Mouse (Mus musculus) adrenal gland, postnatal 10 days (tissue): ENCODE measurements around the gene Wdr83os. TPM values are rescaled to one million over a fixed set of nuclear protein-coding genes. Genes with fewer than 3 reads are reported as not detected.
"Not testable (repeated sequence)": the region's sequence is repeated elsewhere in the genome, so short reads cannot be mapped to it uniquely, and the experiment has no call there.

Source experiments
- DNase-seq: peaks from one replicate; pipeline ENCODE4 v3.0.0; 2021; ENCODE audit warnings: mixed read lengths
- microRNA-seq: library from miRNA; unstranded; fragments of <30 nt; microRNA quantifications from one replicate; pipeline ENCODE4 v1.2.0, GENCODE M21; 2021
- total RNA-seq, 2 experiments: library from RNA; stranded (reverse); gene quantifications; 2 replicates each; pipeline ENCODE4 v1.2.3; 2021

Wdr83os gene
- total RNA-seq, 2 experiments from 2014 or later = 58.2 to 70.5 TPM

- peak; percentile 89 for DNase-seq
Observed at GRCm38 (mm10) chr8:85119052-85119981, 38.8 kb downstream of the Wdr83os start.

GRCm38 (mm10) chr8:85120251-85120650 lies 39.7 kb downstream of the Wdr83os start:
- DNase-seq = not testable (repeated sequence)

GRCm38 (mm10) chr8:85122995-85123394 lies 42.5 kb downstream of the Wdr83os start, which contains the start of gene Zfp791:
Gene Zfp791 (minus strand): TSS chr8:85123095.
- no peak for DNase-seq

GRCm38 (mm10) chr8:85123691-85124090 lies 43.2 kb downstream of the Wdr83os start:
- no peak for DNase-seq

Small RNA genes lying within 50 kb of the gene (microRNA-seq; reads per million reads assigned to microRNA genes)
- not detected for gene Gm23388
- not detected for gene Mir7070

Other genes with a start within 250 kb of the Wdr83os start
- gene Gadd45gip1, start 249.2 kb upstream of the Wdr83os start, total RNA-seq = 10 to 100 TPM; 39.2 to 40.0 TPM
- gene Rad23a, start 240.1 kb upstream of the Wdr83os start, total RNA-seq = 100 to 1,000 TPM in 1 of 2 experiments, 10 to 100 TPM in 1; 89.4 to 108 TPM
- 100 to 1,000 TPM; 404 to 492 TPM for gene Calr, start 233.8 kb upstream of the Wdr83os start, total RNA-seq
- 10 to 100 TPM; 52.0 to 52.4 TPM for gene Farsa, start 223.8 kb upstream of the Wdr83os start, total RNA-seq
- gene Syce2, start 208.6 kb upstream of the Wdr83os start, total RNA-seq = 10 to 100 TPM; 16.1 to 21.1 TPM
- gene Gcdh, start 186.8 kb upstream of the Wdr83os start, total RNA-seq = 10 to 100 TPM; 77.9 to 96.9 TPM
- gene Klf1, start 178.8 kb upstream of the Wdr83os start, total RNA-seq = 1 to 10 TPM; 2.6 to 4.3 TPM
- 10 to 100 TPM; 11.8 to 12.8 TPM for gene Dnase2a, start 172.2 kb upstream of the Wdr83os start, total RNA-seq
- 1 to 10 TPM; 2.3 to 4.2 TPM for gene Mast1, start 143.4 kb upstream of the Wdr83os start, total RNA-seq
- under 1 TPM in 1 of 2 experiments, not detected in 1; 0.21 TPM for gene Rtbdn, start 133.7 kb upstream of the Wdr83os start, total RNA-seq
- gene Gm49661, start 111.3 kb upstream of the Wdr83os start, total RNA-seq = 1 to 10 TPM in 1 of 2 experiments, not detected in 1; 1.1 TPM
- gene Prdx2, start 111.2 kb upstream of the Wdr83os start, total RNA-seq = 100 to 1,000 TPM; 477 to 503 TPM
- 10 to 100 TPM; 88.6 to 91.7 TPM for gene Rnaseh2a, start 111.0 kb upstream of the Wdr83os start, total RNA-seq
- gene Junb, start 102.0 kb upstream of the Wdr83os start, total RNA-seq = 100 to 1,000 TPM in 1 of 2 experiments, 10 to 100 TPM in 1; 28.7 to 134 TPM
- 1 to 10 TPM; 6.5 to 6.6 TPM for gene Hook2, start 90.1 kb upstream of the Wdr83os start, total RNA-seq
- not detected for gene Best2, start 66.2 kb upstream of the Wdr83os start, total RNA-seq
- 10 to 100 TPM; 86.5 to 92.4 TPM for gene Asna1, start 55.5 kb upstream of the Wdr83os start, total RNA-seq
- gene Trir, start 53.9 kb upstream of the Wdr83os start, total RNA-seq = 100 to 1,000 TPM; 143 to 155 TPM
- 10 to 100 TPM; 56.6 to 59.7 TPM for gene Tnpo2, start 43.8 kb upstream of the Wdr83os start, total RNA-seq
- 10 to 100 TPM; 22.4 to 24.9 TPM for gene Fbxw9, start 20.7 kb upstream of the Wdr83os start, total RNA-seq
- 1 to 10 TPM in 1 of 2 experiments, not detected in 1; 1.2 TPM for gene Gm5741, start 12.8 kb upstream of the Wdr83os start, total RNA-seq
- 10 to 100 TPM; 35.7 to 36.5 TPM for gene Dhps, start 9.0 kb upstream of the Wdr83os start, total RNA-seq
- gene Wdr83, start 566 bp downstream of the Wdr83os start, total RNA-seq = 10 to 100 TPM; 25.7 to 29.8 TPM
- gene Man2b1, start 2.5 kb downstream of the Wdr83os start, total RNA-seq = 10 to 100 TPM; 52.7 to 56.6 TPM
- 1 to 10 TPM; 3.7 to 3.9 TPM for gene Zfp791, start 42.4 kb downstream of the Wdr83os start, total RNA-seq
- not detected for gene Cks1brt, start 71.2 kb downstream of the Wdr83os start, total RNA-seq
- not detected for gene Olfr371, start 145.2 kb downstream of the Wdr83os start, total RNA-seq
- 10 to 100 TPM; 31.9 to 37.7 TPM for gene Orc6, start 218.9 kb downstream of the Wdr83os start, total RNA-seq
- gene Vps35, start 219.1 kb downstream of the Wdr83os start, total RNA-seq = 10 to 100 TPM; 82.6 to 84.7 TPM